Mouse (Mus musculus): ENCODE measurements at regions not wholly inside any gene's neighbourhood (a gene's known extent, or its start where the extent isn't known, plus 50 kb on each side); places are given as distances from the start of the nearest gene placed in this dataset.

- no peak for DNase-seq (ENCODE audit: low spot score in 2 of 2)
Measured at GRCm38 (mm10) chr4:153724045-153724444, 233.0 kb upstream of the A430005L14Rik start.

GRCm38 (mm10) chr4:153727273-153727672, 229.8 kb upstream of the A430005L14Rik start:
- DNase-seq (ENCODE audit: low spot score in 2 of 2): no peak

GRCm38 (mm10) chr4:153727896-153728422, 229.1 kb upstream of the A430005L14Rik start:
- DNase-seq (ENCODE audit: low spot score in 2 of 2): no peak

GRCm38 (mm10) chr4:153738088-153738487, 218.9 kb upstream of the A430005L14Rik start:
- no peak for DNase-seq (ENCODE audit: low spot score in 2 of 2)

GRCm38 (mm10) chr4:153742241-153742640, 214.8 kb upstream of the A430005L14Rik start:
- DNase-seq (ENCODE audit: low spot score in 2 of 2): no peak

GRCm38 (mm10) chr4:153752791-153753190, 204.2 kb upstream of the A430005L14Rik start:
- no peak for DNase-seq (ENCODE audit: low spot score in 2 of 2)

DNA sequence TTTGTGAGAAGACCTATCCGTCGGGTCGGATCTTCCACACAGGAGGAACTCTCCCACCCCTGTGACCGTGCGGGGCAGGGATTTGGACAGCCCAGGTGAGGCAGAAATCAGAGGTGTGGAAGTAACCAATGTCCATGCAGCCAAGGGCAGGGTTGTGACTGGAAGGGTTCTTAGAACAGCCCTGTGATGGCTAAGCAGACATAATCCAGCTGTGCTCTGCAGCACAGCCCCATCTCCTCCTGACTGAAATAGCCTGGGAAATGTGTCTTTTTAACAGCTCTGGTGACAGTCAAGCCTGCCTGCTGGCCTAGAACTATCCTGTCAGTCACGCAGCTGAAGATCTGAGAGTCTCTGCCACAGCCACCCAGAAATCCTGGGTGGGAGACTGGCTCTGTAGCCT, 198.7 kb upstream of the A430005L14Rik start:
- no peak for DNase-seq (ENCODE audit: low spot score in 2 of 2)

GRCm38 (mm10) chr4:153758781-153759180, 198.3 kb upstream of the A430005L14Rik start:
- DNase-seq (ENCODE audit: low spot score in 2 of 2): no peak

- no peak for DNase-seq (ENCODE audit: low spot score in 2 of 2)
Measured at GRCm38 (mm10) chr4:153760934-153761333, 196.1 kb upstream of the A430005L14Rik start.

DNA sequence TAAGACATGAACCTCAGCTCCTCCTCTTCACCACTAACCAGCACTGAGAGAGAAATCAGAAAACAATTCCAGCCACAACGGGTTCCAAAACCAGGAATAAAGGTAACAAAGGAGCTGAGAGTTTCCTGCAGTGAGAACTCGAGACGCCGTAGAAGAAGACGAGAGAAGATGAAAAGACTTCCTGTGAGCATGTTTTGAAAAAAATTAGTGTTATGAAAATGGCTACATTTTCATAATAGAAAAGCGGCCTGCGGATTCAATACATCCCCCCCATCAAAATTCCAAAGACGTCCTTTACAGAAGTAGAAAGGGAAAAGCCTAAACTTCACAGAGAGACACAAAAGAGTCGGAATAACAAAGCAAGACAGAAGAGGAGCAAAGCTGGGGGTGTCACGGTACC, 193.6 kb upstream of the A430005L14Rik start:
- DNase-seq (ENCODE audit: low spot score in 2 of 2): no peak

GRCm38 (mm10) chr4:153767713-153768112, 189.3 kb upstream of the A430005L14Rik start:
- DNase-seq (ENCODE audit: low spot score in 2 of 2): no peak

DNA sequence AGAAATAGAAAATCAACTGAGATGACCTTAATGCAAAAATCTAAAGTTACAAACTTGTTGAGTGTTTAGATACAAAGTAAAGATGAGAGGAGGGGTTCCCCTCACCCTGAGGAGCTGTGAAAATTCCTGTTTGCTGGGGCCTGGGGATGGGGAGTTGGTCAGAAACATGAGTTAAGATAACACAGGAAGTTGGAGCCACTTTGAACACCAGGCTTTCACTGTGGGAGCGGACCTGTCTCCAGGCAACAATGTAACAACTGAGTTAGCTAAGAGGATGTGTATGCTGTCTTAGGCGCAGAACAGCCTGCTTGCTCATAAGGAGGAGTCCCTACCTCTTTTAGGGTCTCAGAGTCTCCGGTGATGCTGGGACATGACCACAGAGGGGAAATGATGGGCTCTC, 188.7 kb upstream of the A430005L14Rik start:
- DNase-seq (ENCODE audit: low spot score in 2 of 2): no peak

GRCm38 (mm10) chr4:153770675-153771074, 186.4 kb upstream of the A430005L14Rik start:
- DNase-seq (ENCODE audit: low spot score in 2 of 2): no peak

DNA sequence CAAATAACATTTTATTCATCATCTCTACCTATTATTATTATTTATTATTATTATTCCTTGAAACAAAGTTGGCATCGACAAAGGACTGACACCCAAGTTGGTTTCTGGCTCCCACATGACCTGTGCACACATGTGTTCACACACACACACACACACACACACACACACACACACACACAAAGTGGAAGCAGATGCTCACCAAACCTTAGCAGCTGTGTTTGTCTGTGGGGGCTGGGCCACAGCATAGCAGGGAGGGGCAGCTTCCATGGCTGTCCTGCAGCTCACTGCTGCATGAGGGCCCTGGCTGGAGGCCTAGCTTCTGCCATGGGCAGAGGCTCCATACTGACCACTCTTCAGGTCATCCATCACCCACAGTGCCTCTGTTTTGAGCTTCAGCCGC, 176.5 kb upstream of the A430005L14Rik start:
- DNase-seq (ENCODE audit: low spot score in 2 of 2): no peak

DNA sequence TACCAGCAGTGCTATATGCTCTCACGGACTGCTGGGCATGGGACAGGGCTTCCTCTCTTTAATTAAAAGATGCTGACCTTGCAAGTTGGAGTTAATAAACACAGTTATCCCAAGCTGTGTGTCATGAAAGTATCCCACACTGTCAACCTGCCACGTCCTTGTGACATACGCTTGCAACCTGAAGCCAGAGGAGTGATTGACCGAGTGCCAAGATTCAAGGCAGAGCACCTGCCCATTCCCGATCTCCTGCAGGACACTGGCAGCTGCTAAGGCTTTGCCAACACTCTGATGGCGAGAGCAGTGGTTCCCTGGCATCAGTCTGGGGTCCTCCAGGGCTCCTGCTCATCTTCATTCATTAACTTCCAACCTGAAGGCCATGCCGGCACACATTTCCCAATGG, 175.8 kb upstream of the A430005L14Rik start:
- no peak for DNase-seq (ENCODE audit: low spot score in 2 of 2)

GRCm38 (mm10) chr4:153781981-153782521, 175.0 kb upstream of the A430005L14Rik start:
- DNase-seq (ENCODE audit: low spot score in 2 of 2): no peak

DNA sequence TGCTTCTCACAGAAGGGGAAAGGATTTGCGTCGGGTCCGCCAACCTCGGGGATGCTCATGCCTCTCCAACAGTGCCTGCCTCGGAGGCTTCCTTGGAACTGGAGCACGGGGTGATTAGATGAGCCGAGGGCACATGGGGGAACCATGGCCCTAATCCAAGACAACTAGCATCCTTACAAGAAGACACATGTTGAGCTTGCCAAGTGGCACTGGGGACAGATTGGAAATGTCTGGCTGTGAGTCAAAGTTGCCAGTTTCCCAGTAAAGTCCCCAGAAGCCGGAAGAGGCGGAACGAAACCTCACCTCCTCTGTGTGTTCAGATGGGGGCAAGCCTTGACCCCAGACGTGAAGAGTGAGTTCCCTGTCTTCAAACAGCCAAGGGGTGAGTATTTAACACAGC, 172.6 kb upstream of the A430005L14Rik start:
- no peak for DNase-seq (ENCODE audit: low spot score in 2 of 2)

GRCm38 (mm10) chr4:153785564-153785963, 171.5 kb upstream of the A430005L14Rik start:
- no peak for DNase-seq (ENCODE audit: low spot score in 2 of 2)

DNA sequence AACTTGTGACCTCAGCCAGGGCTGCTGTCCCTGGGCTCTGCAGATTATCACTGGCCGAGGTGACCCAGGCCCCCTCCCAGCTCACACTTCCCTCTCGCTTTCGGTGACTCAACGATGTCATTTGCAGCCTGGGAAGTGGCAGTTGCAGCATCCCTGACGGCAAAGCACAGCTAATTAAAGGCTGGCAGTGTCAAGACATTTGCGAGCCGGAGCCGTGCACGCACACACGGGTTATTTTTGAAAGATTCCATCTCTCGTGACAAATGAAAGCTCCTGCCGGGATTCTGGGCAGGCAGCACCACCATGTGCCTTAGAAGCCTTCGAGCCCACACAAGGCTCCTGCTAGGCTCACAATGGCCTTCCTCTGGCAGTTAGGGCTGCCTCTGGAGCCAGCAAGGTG, 164.7 kb upstream of the A430005L14Rik start:
- DNase-seq (ENCODE audit: low spot score in 2 of 2): no peak

DNA sequence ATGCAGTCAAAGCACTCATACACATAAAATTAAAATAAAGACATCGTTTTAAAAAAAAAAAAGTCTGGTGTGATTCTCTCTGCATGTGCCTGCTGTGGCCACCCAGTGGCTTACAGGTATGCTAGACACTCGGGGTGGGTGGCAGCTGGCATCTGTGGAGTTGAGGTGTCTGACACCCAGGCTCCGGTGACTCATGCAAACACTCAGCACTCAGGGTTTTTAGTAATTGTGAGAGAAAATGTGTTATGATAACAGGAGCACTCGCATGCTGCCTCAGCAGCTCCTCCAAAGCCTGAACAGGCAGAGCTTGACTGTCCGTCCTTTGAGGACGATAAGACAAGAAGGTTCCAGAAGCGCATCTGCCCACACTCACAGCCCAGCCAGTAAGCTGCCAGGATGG, 159.0 kb upstream of the A430005L14Rik start:
- no peak for DNase-seq (ENCODE audit: low spot score in 2 of 2)

GRCm38 (mm10) chr4:153805727-153806126, 151.3 kb upstream of the A430005L14Rik start:
- no peak for DNase-seq (ENCODE audit: low spot score in 2 of 2)

- DNase-seq (ENCODE audit: low spot score in 2 of 2): no peak
Measured at GRCm38 (mm10) chr4:153806180-153806692, 150.8 kb upstream of the A430005L14Rik start.

DNA sequence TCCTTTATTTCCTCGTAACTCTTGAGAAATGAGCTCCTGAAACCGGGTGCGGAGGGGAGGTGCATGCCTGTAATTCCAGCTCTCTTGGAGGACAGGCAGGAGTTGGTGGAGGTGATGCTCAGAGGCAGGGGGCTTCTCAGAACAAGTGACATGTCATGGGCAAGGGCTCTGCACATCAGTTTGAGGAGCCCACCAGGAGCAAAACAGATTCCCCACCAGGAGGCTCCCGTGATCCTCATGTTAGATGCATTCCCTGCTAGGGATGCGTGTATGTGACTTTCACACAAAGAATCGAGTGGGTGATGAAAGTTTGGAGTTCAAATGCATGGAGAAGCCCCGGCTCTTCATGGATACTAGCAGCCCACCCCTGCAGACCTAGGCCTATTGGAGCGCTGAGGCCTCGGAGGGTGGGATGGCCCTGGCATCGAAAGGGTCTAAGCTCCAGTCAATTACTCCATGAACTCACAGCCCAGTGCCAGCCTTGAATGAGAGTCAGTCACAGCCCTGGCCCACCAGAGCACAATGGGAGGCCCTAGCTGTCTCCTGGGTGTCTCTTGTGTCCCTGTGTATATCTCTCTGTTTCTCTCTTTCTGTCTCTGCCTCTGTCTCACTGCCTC, 150.1 kb upstream of the A430005L14Rik start:
- no peak for DNase-seq (ENCODE audit: low spot score in 2 of 2)

Measured in adrenal gland, postnatal 4 days (tissue).